Mouse (Mus musculus) liver, postnatal 0 days (tissue): ENCODE results near the gene Zdhhc6.

Experiments used
- CTCF ChIP-seq: sonication (generic); IDR thresholded peaks from 2 replicates; pipeline ENCODE4 v1.5.1; 2016; ENCODE audit warnings: antibody characterized with exemption, low read depth
- EP300 ChIP-seq: IDR thresholded peaks from 2 replicates; pipeline ENCODE4 v1.6.1; 2016; ENCODE audit warnings: antibody characterized with exemption, low read depth, mild to moderate bottlenecking

- no peak for TF ChIP-seq CTCF
- no peak for TF ChIP-seq EP300
Measured at GRCm38 (mm10) chr19:55276100-55276499, 39.7 kb downstream of the Zdhhc6 start.
